Comparison of ENCODE assay signal across 9 mouse cellular contexts in genomic region chr11:98808417-98808816, GRCm38 (mm10). TPM values are rescaled to one million over a fixed set of nuclear protein-coding genes. Genes with fewer than 3 reads are reported as not detected.
DNase-seq lines count a peak whose midpoint lies in the region; ATAC-seq lines count a peak whose summit lies in the region.
"Had no signal": no experiment of that assay in that cellular context is flagged by ENCODE, and none has a peak within 500 bp of the region (broad histone marks: within the 10 kb centered on the region; RNA-seq: fewer than 3 reads in every experiment).

No protein-coding gene starts in this region.

- H3K27me3 ChIP-seq in kidney, embryonic 14.5 days (ENCODE audit: control insufficient read depth, insufficient read depth, low read length): no peaks in the 10 kb centered on the region
- no peaks in the 10 kb centered on the region for H3K27me3 ChIP-seq in forebrain, embryonic 15.5 days
- H3K27me3 ChIP-seq in liver, embryonic 16.5 days (ENCODE audit: control insufficient read depth, insufficient read depth, low read depth, low read length): no peaks in the 10 kb centered on the region

- WGBS in kidney, embryonic 14.5 days: 63% methylated on average over 2 of the region's 2 CpGs
- WGBS in forebrain, embryonic 15.5 days: 70% methylated on average over 2 of the region's 2 CpGs
- 63% methylated on average over 2 of the region's 2 CpGs for WGBS in liver, embryonic 16.5 days (ENCODE audit: insufficient replicate concordance)

- no peaks in the 10 kb centered on the region for H3K9me3 ChIP-seq in kidney, embryonic 14.5 days (ENCODE audit: control insufficient read depth, low read length)
- no peaks in the 10 kb centered on the region for H3K9me3 ChIP-seq in forebrain, embryonic 15.5 days
- no peaks in the 10 kb centered on the region for H3K9me3 ChIP-seq in liver, embryonic 16.5 days (replicated peaks; ENCODE audit: control insufficient read depth, low read length)

- H3K9ac ChIP-seq in kidney, embryonic 14.5 days (ENCODE audit: low read depth, low read length): no peak overlapping the region
- no peak overlapping the region for H3K9ac ChIP-seq in forebrain, embryonic 15.5 days (replicated peaks)
- H3K9ac ChIP-seq in liver, embryonic 16.5 days (ENCODE audit: low read depth, low read length): no peak overlapping the region; the same call in 1 of the 2 replicates

- no peak for ATAC-seq in kidney, embryonic 14.5 days (ENCODE audit: low FRiP score, low TSS enrichment)
- no peak for ATAC-seq in forebrain, embryonic 15.5 days (replicated peaks)
- ATAC-seq in liver, embryonic 16.5 days (ENCODE audit: low read depth): no peak

- no peak for DNase-seq in kidney, adult 11 months
- peak; percentile 31 for DNase-seq in MN1 (ENCODE audit: low spot score)
- DNase-seq in cerebellum, postnatal 14 days: no peak
- no peak for DNase-seq in ovary, postnatal 36 days (ENCODE audit: low spot score)
- no peak for DNase-seq in embryo, embryonic 11 days
- DNase-seq: layer of hippocampus, adult 9-11 months had no signal

- H3K4me2 ChIP-seq in kidney, embryonic 14.5 days (replicated peaks; ENCODE audit: low read depth, low read length): peak overlapping the region; percentile 39; the same call in 1 of the 2 replicates
- H3K4me2 ChIP-seq in forebrain, embryonic 15.5 days (replicated peaks): no peak overlapping the region
- peak overlapping the region; percentile 72; the same call in 1 of the 2 replicates for H3K4me2 ChIP-seq in liver, embryonic 16.5 days (ENCODE audit: low read depth, low read length)

- no peak overlapping the region; the same call in 1 of the 2 replicates for H3K4me3 ChIP-seq in kidney, embryonic 14.5 days (ENCODE audit: low read length)
- peak overlapping the region; percentile 85; the same call in 1 of the 2 replicates for H3K4me3 ChIP-seq in forebrain, embryonic 15.5 days
- H3K4me3 ChIP-seq in liver, embryonic 16.5 days (ENCODE audit: low read depth, low read length): no peak overlapping the region

- peaks cover 12% of the 10 kb centered on the region for H3K4me1 ChIP-seq in kidney, embryonic 14.5 days (ENCODE audit: control insufficient read depth, insufficient read depth, low read length)
- H3K4me1 ChIP-seq in forebrain, embryonic 15.5 days: peaks cover 33% of the 10 kb centered on the region
- H3K4me1 ChIP-seq in liver, embryonic 16.5 days (ENCODE audit: control insufficient read depth, low read depth, low read length): peaks cover 16% of the 10 kb centered on the region

- peak overlapping the region; percentile 12; the same call in 1 of the 2 replicates for H3K27ac ChIP-seq in kidney, embryonic 14.5 days (ENCODE audit: low read depth, low read length)
- peak overlapping the region; percentile 97 for H3K27ac ChIP-seq in forebrain, embryonic 15.5 days (replicated peaks)
- peak overlapping the region; percentile 72; the same call in 1 of the 2 replicates for H3K27ac ChIP-seq in liver, embryonic 16.5 days (ENCODE audit: low read length)

- peaks cover 70% of the 10 kb centered on the region for H3K36me3 ChIP-seq in kidney, embryonic 14.5 days (ENCODE audit: control insufficient read depth, insufficient read depth, low read length)
- H3K36me3 ChIP-seq in forebrain, embryonic 15.5 days: peaks cover 63% of the 10 kb centered on the region
- H3K36me3 ChIP-seq in liver, embryonic 16.5 days (ENCODE audit: control insufficient read depth, insufficient read depth): peaks cover 39% of the 10 kb centered on the region

RNA-seq across cellular contexts. Expression of gene Casc3, which starts 3.7 kb away (rescaled TPM):
- 28.1 and 43.1 TPM in 2 replicates for polyA plus RNA-seq in kidney, embryonic 14.5 days (2014; fragmentation: Nextera tagmentation; extraction: Ambion mirVana)
- 53.5 and 53.9 TPM in 2 replicates for polyA plus RNA-seq in forebrain, embryonic 15.5 days (2015; fragmentation: Nextera tagmentation; extraction: Ambion mirVana)
- polyA plus RNA-seq in liver, embryonic 16.5 days (2015; fragmentation: Nextera tagmentation; extraction: Ambion mirVana): 11.6 and 13.6 TPM in 2 replicates

RNA-seq across cellular contexts. Expression of gene Msl1, which starts 13.1 kb away (rescaled TPM):
- 21.6 and 33.7 TPM in 2 replicates for polyA plus RNA-seq in kidney, embryonic 14.5 days (2014; fragmentation: Nextera tagmentation; extraction: Ambion mirVana)
- polyA plus RNA-seq in forebrain, embryonic 15.5 days (2015; fragmentation: Nextera tagmentation; extraction: Ambion mirVana): 30.2 and 31.7 TPM in 2 replicates
- 4.9 and 5.3 TPM in 2 replicates for polyA plus RNA-seq in liver, embryonic 16.5 days (2015; fragmentation: Nextera tagmentation; extraction: Ambion mirVana)

RNA-seq across cellular contexts. Expression of gene Rapgefl1, which starts 28.2 kb away (rescaled TPM):
- polyA plus RNA-seq in kidney, embryonic 14.5 days (2014; fragmentation: Nextera tagmentation; extraction: Ambion mirVana): 1.6 and 2.4 TPM in 2 replicates
- polyA plus RNA-seq in forebrain, embryonic 15.5 days (2015; fragmentation: Nextera tagmentation; extraction: Ambion mirVana): 4.2 and 5.8 TPM in 2 replicates
- 0.06 and 0.18 TPM in 2 replicates for polyA plus RNA-seq in liver, embryonic 16.5 days (2015; fragmentation: Nextera tagmentation; extraction: Ambion mirVana)

RNA-seq across cellular contexts. Expression of gene Nr1d1, which starts 33.3 kb away (rescaled TPM):
- polyA plus RNA-seq in kidney, embryonic 14.5 days (2014; fragmentation: Nextera tagmentation; extraction: Ambion mirVana): 1.6 and 2.6 TPM in 2 replicates
- 3.6 TPM in 2 replicates for polyA plus RNA-seq in forebrain, embryonic 15.5 days (2015; fragmentation: Nextera tagmentation; extraction: Ambion mirVana)
- 0.65 and 0.66 TPM in 2 replicates for polyA plus RNA-seq in liver, embryonic 16.5 days (2015; fragmentation: Nextera tagmentation; extraction: Ambion mirVana)

RNA-seq across cellular contexts. Expression of gene Wipf2, which starts 55.0 kb away (rescaled TPM):
- polyA plus RNA-seq in kidney, embryonic 14.5 days (2014; fragmentation: Nextera tagmentation; extraction: Ambion mirVana): 6.5 and 6.7 TPM in 2 replicates
- 4.4 and 5.1 TPM in 2 replicates for polyA plus RNA-seq in forebrain, embryonic 15.5 days (2015; fragmentation: Nextera tagmentation; extraction: Ambion mirVana)
- 1.2 and 1.6 TPM in 2 replicates for polyA plus RNA-seq in liver, embryonic 16.5 days (2015; fragmentation: Nextera tagmentation; extraction: Ambion mirVana)

Comparison
In these comparisons a context has a peak if more than half of its experiments do, and no peak if none do; other contexts are left out.
1. H3K27ac ChIP-seq: peak in every context shown above with its lines; median percentile 97 in forebrain, embryonic 15.5 days; 72 in liver, embryonic 16.5 days; 12 in kidney, embryonic 14.5 days.